Mouse (Mus musculus): ENCODE results near the gene Myo16.

Gene Myo16

DNA sequence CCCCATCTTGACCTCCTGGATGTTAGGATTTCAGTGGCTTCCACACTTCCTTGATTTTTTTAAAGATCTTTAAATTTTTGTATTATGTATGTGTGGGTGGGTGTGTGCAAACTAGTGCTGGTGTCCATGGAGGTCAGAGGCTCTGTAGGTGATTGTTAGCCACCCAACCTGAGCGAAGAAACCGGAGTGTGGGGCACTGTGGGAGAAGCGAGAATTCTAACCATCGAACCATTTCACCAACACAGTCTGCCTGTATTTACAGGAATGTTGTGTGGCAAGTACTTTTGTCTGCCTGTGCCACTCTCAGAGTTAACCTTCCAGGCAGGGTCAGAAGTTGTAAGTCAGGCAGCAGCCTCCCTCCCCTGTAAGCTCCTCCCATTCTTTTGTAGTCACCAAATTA is 22.3 kb downstream of the Myo16 start:
- DNase-seq (ENCODE audit: low spot score in 2 of 2), result no peak

DNA sequence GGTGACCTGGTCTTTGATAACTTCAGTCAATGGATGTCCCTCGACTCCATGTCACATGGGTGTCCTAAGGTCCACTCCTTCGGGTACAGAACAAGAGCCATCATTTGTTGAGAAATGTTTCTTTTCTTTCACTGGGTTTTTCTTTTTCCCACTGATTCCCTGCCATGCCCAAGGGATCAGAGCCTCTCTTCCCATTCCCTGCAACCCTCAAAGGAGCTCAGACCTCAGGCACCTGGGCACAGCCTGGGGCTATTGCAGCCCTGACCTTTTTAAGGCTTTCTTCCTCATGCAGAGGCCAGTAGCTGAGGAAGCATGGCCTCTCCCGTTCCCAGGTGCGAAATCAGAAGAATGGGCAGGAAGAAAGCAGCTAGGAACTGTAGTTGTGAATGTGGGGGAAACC is 23.4 kb downstream of the Myo16 start:
- DNase-seq (ENCODE audit: low spot score in 2 of 2), result no peak

GRCm38 (mm10) chr8:10178986-10179385 is 25.3 kb downstream of the Myo16 start:
- DNase-seq (ENCODE audit: low spot score in 2 of 2), result no peak

DNA sequence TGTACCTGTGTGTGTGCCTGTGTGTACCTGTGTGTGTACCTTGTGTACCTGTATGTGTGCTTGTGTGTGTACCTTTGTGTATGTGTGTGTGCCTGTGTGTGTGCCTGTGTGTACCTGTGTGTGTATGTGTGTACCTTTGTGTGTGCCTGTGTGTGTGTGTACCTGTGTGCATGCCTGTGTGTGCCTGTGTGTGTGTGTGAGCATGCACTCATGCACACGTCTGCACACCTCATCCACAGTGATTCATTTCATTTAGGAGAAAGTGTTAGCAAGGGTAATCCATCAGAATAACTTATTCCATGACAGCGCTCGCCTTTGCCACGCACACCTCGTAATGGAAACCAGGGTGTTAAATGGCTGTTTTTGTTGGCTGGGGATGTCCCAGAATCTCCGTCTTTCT is 36.9 kb downstream of the Myo16 start:
- DNase-seq (ENCODE audit: low spot score in 2 of 2), result no peak

GRCm38 (mm10) chr8:10198164-10198563 is 44.5 kb downstream of the Myo16 start:
- DNase-seq (ENCODE audit: low spot score in 2 of 2), result peak; percentile 19 to 27

DNA sequence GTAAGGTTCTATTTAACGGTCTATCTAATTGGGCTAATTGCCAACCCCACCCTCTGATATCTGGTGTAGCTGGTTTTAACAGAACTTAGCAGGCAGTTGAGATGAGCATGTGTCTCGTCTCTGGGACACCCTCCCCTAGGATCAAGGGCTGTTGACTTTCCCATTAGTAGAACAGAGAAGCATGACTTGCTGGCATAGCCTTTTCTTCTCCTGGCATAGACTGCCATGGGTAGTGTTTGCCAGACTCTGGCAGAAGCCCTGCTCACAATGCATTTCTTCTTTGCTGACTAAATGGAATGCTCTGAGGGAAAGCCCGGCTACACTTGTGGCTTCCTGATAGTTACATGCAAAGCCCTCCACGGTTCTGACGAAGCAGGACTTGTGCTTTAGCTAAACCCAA is 45.6 kb downstream of the Myo16 start:
- DNase-seq (ENCODE audit: low spot score in 2 of 2), result no peak

- no peak for DNase-seq (ENCODE audit: low spot score in 2 of 2)
Measured at GRCm38 (mm10) chr8:10200042-10200441, 46.3 kb downstream of the Myo16 start.

- DNase-seq (ENCODE audit: low spot score in 2 of 2), result no peak
Measured at GRCm38 (mm10) chr8:10215023-10215422, 61.3 kb downstream of the Myo16 start.

DNA sequence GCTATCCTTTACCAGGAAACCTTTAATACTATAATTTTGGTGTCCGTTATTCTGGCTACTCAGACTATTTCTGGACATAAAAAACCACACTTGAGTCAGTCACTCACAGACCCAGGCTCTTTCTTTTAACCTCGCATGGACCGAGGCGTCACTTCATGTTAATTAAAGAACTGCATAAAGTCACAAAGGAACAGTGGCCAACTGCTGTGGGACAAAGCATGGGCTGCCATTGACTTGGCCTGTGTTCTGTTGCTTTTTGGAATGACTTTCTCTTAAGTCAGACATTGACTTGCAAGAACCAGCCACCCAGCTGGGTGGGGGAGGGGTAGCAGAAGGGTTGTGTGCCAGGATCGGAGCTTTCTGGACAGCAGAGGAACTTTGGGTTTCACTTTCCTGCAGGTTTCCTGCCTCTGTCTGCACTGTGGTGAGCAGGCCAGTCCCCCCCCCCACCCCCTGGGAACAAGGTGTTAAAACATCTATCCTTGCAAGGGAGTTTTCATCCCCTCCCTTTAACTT is 66.1 kb downstream of the Myo16 start:
- DNase-seq (ENCODE audit: low spot score in 2 of 2), result no peak

- no peak for DNase-seq (ENCODE audit: low spot score in 2 of 2)
Measured at GRCm38 (mm10) chr8:10222770-10223169, 69.1 kb downstream of the Myo16 start.

DNA sequence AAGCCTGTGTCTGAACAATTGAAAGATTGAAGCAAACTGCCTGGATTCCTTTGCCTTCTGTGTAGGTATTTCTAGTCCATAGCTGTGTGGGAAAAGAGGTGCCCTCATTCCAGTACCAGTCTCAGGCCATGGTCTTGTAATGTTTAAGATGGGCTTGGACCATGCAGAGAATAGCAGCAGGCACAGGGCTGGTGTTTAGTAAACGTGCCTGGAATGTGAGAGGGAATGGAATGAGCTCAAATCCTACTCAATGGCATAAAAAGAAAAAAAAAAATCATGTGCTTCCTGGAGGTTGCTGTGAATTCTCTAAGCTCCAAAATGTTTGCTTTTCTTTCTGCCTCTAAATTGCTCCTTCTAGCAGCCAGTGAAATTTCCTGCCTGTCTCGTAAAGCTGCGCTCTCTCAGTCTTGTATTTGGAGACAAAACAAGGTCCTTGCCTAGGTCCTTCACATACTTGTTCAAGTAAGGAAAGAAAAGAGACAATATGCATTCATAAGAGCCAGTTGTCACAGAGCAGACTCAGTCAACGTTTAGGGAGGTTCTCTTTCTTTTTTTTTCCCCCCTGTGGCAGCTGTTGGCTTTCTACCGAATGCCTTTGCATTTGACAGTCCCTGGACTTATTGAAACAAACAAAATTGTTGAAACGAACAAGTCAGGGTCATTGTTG is 70.0 kb downstream of the Myo16 start:
- DNase-seq (ENCODE audit: low spot score in 2 of 2), result no peak

DNA sequence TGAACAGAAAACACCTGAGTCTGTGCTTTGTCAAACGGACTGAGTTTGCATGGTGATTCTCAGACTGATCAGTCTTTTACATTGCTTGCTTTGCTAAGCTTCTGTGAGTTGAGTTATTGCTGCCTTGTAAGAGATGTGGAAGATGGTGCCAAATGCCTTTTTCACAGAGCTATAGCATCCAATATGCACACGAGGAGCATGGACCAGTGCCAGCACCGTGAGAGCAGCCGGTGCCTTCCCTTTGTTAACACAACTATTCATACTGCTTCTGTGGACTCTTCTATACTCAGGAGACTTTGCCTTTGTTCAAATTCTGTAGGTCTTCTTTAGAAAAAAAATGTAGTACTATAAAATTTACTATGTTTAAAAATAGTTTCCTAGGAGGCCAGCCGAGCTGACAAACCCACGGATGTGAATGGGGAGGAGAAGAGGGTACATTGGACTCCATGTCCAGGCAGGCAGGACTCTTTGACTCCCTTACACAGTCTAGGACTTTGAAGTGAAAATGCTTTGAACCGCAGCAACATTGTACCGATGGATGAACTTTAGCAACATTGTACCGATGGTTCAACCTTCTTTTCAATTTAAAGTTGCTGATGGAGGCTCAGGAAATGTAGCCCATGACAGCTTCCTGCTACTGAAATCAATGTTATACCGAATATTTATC is 70.7 kb downstream of the Myo16 start:
- no peak for DNase-seq (ENCODE audit: low spot score in 2 of 2)

DNA sequence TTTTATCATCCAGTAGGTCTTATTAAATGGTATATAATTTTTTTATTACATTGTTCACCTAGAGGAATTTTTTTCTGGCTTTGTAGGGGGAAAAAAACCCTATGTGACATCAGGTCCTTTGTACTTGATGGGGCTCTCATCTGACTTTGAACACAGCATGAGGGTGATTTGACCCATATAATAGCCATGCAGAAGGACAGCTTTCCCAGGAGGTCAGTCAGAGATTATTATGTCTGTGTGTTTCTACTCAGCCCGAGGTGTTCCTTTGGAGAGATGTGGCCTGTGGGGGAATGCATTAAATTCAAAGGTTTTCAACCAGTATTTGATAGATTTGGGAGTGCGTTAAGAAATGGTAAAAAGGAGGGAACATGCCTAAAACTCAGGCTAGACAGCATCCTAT is 71.3 kb downstream of the Myo16 start:
- no peak for DNase-seq (ENCODE audit: low spot score in 2 of 2)

- DNase-seq (ENCODE audit: low spot score in 2 of 2), result peak; percentile 40 to 53
Measured at GRCm38 (mm10) chr8:10230746-10231369, 77.1 kb downstream of the Myo16 start.

GRCm38 (mm10) chr8:10234516-10234915 is 80.8 kb downstream of the Myo16 start:
- no peak for DNase-seq (ENCODE audit: low spot score in 2 of 2)

DNA sequence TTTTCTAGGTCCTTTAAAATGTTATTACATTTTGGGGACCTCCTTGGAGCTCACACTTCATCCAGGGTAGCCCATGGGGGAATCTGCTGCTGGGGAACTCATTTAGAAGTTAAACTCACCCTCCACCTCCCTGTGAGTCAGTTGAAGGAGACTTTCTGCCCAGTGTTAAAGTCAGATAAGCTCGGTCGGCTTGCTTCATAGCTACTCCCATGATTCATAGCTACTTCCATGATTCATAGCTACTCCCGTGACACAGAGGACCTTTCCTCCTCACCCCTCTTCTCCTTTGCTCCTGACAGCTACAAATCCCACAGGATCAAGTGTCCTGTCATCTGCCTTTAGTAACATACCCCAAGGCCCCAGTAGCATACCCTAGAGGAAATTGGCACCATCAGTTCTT is 89.6 kb downstream of the Myo16 start:
- no peak for DNase-seq (ENCODE audit: low spot score in 2 of 2)

GRCm38 (mm10) chr8:10249156-10249555 is 95.4 kb downstream of the Myo16 start:
- DNase-seq (ENCODE audit: low spot score in 2 of 2), result peak in 1 of 2 experiments; percentile 25

GRCm38 (mm10) chr8:10255741-10256140 is 102.0 kb downstream of the Myo16 start:
- no peak for DNase-seq (ENCODE audit: low spot score in 2 of 2)

DNA sequence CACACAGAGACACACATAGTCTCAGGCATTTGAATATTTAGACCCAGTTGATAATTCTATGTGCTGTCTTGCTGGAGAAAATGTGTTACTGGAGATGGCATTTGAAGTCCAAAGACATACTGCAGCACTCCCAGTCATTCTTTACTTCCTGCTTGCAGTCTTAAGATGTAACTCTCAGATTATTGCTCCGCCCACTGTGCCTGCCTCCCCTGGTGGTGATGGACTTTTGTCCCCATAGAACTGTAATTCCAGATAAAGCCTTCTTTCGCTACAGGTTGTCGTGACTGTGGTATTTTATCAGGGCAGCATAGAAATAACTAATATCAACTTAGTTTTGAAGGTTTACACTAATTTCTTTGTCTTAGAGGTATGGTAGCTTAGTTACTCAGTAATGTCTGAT is 102.9 kb downstream of the Myo16 start:
- no peak for DNase-seq (ENCODE audit: low spot score in 2 of 2)

DNA sequence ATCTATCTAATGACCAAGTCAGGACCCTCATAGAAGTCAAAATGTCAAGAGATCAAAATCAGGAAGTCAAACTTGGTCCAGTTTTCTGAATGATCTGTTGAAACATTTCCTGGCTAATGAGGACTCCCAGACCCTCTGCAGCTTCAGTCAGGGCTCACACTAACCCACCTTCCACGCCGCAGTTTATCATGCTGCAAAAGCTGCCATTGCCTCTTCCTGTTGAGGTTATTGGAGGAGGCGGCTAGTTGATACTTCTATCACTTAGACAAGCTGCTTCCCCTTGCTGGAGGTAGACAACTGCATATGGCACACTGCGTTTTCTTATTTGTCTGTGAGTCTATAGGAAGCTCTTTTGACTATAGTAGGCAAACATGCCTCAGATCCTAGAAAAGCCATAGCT is 116.4 kb downstream of the Myo16 start:
- no peak for DNase-seq (ENCODE audit: low spot score in 2 of 2)

- no peak for DNase-seq (ENCODE audit: low spot score in 2 of 2)
Measured at GRCm38 (mm10) chr8:10292600-10292999, 138.9 kb downstream of the Myo16 start.

- DNase-seq (ENCODE audit: low spot score in 2 of 2), result no peak
Measured at GRCm38 (mm10) chr8:10300797-10301196, 147.1 kb downstream of the Myo16 start.

DNA sequence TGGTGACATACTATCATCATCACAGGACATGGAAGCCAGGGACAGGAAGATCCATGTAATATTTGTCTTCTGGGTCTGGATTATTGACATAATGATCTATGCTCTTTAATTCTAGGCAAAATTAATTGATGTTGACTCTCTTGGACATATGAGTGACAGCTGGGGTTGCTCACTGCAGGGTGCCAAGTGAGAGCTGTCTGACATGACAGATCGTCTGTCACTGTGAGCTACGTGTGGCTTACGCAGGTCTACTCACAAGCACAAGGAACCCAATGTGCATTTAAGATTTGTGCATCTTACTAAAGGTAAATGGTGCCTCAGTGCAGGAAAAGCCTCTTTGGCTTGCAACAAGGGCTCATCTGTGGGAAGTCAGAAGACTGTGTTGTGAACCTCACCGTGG is 149.3 kb downstream of the Myo16 start:
- DNase-seq (ENCODE audit: low spot score in 2 of 2), result no peak
